Mouse (Mus musculus) duodenum, adult 2 months (tissue): ENCODE measurements around the gene Dis3l2. TPM values are rescaled to one million over a fixed set of nuclear protein-coding genes. Genes with fewer than 3 reads are reported as not detected.

Experiments
- polyA plus RNA-seq: library from polyadenylated mRNA; depleted of rRNA; stranded (reverse); fragments of >200 nt; gene quantifications from 2 replicates; pipeline ENCODE4 v1.2.3, GENCODE M21; 2012; ENCODE audit warnings: low replicate concordance; rRNA removed

Dis3l2 gene
- polyA plus RNA-seq, result 6.6 and 7.7 TPM in 2 replicates

GRCm38 (mm10) chr1:86703300-86703964, at the start of gene Dis3l2:
Gene Dis3l2, plus strand, starts transcription at chr1:86703808.

GRCm38 (mm10) chr1:86670279-86671038, 33.1 kb upstream of the Dis3l2 start, which contains the start of gene Nppc:
Gene Nppc, minus strand, starts transcription at chr1:86670571.

GRCm38 (mm10) chr1:87089828-87090227, 386.2 kb downstream of the Dis3l2 start, which contains the start of gene Alppl2:
Gene Alppl2, minus strand, starts transcription at chr1:87089928.

Other genes with a start within 250 kb of the Dis3l2 start
- 900 and 1,067 TPM in 2 replicates for gene Ptma, start 177.1 kb upstream of the Dis3l2 start, polyA plus RNA-seq
- 5.8 and 10.1 TPM in 2 replicates for gene Pde6d, start 121.2 kb upstream of the Dis3l2 start, polyA plus RNA-seq
- 17.5 and 20.4 TPM in 2 replicates for gene Cops7b, start 120.9 kb upstream of the Dis3l2 start, polyA plus RNA-seq
- gene Nppc, start 33.2 kb upstream of the Dis3l2 start, polyA plus RNA-seq, result 0.11 and 0.29 TPM in 2 replicates